Mouse (Mus musculus) heart, adult 2 months (tissue): ENCODE results near the gene Nrbp1.
A peak's percentile ranks its signal among the peaks of the same experiment; 100 is the strongest.

Experiments
- CTCF ChIP-seq: fragments of 200-600 bp; IDR thresholded peaks from 2 replicates; pipeline ENCODE4 v1.8.1; 2022; ENCODE audit warnings: antibody characterized with exemption, mild to moderate bottlenecking, moderate library complexity
- POLR2A ChIP-seq: fragments of 200-500 bp; IDR thresholded peaks from 2 replicates; pipeline ENCODE4 v1.6.1; 2011; ENCODE audit warnings: mild to moderate bottlenecking, low read depth, low read length, control low read depth; ENCODE audit not compliant: insufficient read depth

DNA sequence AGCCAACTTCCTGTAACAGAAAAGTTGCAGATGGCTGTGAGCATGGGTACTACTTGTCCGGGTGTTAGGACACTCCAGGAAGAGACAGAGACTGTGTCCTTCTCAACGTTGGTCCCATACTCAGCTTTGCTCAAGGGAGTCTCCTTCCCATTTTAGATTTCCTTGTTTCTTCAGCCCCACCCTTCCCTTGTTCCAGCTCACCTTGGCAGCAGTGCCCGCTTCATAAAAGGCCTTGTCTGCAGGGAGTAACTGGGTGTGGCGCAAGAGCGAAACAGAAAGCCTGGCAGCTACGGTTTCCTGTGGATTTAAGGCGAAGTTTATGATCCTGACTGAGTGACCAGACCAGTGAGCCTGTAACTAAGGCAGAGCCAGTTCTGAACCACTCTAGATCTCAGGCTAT, 13.8 kb downstream of the Nrbp1 start:
- no peak for TF ChIP-seq CTCF
- peak; percentile 52; the same call in 1 of the 2 replicates for TF ChIP-seq POLR2A
